Mouse (Mus musculus) stomach, postnatal 0 days (tissue): Measurements from ENCODE around the gene Ndrg4. TPM values are rescaled to one million over a fixed set of nuclear protein-coding genes. Genes with fewer than 3 reads are reported as not detected.

Experiments
- ATAC-seq: fragments of 200-750 bp; cut with Nextera tagmentation; 2 replicates; pipeline ENCODE4 v1.8.0; 2017; ENCODE audit not compliant: low FRiP score, low TSS enrichment
- DNase-seq: peaks from one replicate; pipeline ENCODE4 v3.0.0-alpha.2; 2016; ENCODE audit warnings: low spot score
- H3K27ac ChIP-seq: fragments of 300-500 bp; sonication (generic); replicated peaks from 2 replicates; pipeline ENCODE4 v1.5.1; 2014; ENCODE audit warnings: mild to moderate bottlenecking, control low read depth
- H3K27me3 ChIP-seq: fragments of 300-500 bp; sonication (generic); 2 replicates; pipeline ENCODE4 v1.6.1; 2014; ENCODE audit warnings: low read length; ENCODE audit not compliant: control insufficient read depth, insufficient read depth
- H3K36me3 ChIP-seq: fragments of 300-500 bp; sonication (generic); 2 replicates; pipeline ENCODE4 v1.6.1; 2014; ENCODE audit warnings: low read length, mixed read lengths; ENCODE audit not compliant: control insufficient read depth, insufficient read depth
- H3K4me1 ChIP-seq: fragments of 300-500 bp; sonication (generic); replicated peaks from 2 replicates; pipeline ENCODE4 v1.6.1; 2014; ENCODE audit warnings: antibody characterized with exemption; ENCODE audit not compliant: control insufficient read depth, insufficient read depth
- H3K4me2 ChIP-seq: fragments of 300-500 bp; sonication (generic); replicated peaks from 2 replicates; pipeline ENCODE4 v1.6.1; 2014; ENCODE audit warnings: low read depth, mild to moderate bottlenecking, control low read depth, moderate library complexity
- H3K4me3 ChIP-seq: fragments of 300-500 bp; sonication (generic); 2 replicates; pipeline ENCODE4 v1.5.1; 2014; ENCODE audit warnings: low read depth, low read length, control low read depth
- H3K9ac ChIP-seq: fragments of 300-500 bp; sonication (generic); 2 replicates; pipeline ENCODE4 v1.6.1; 2014; ENCODE audit warnings: mild to moderate bottlenecking, low read length, control low read depth, mixed read lengths
- H3K9me3 ChIP-seq: fragments of 300-500 bp; sonication (generic); 2 replicates; pipeline ENCODE4 v1.6.1; 2016; ENCODE audit warnings: low read length; ENCODE audit not compliant: control insufficient read depth
- CTCF ChIP-seq: IDR thresholded peaks from 2 replicates; pipeline ENCODE4 v1.5.1; 2016; ENCODE audit warnings: antibody characterized with exemption, low read depth, mild to moderate bottlenecking, moderate library complexity
- EP300 ChIP-seq: optimal IDR thresholded peaks from 2 replicates; pipeline ENCODE3; 2016; ENCODE audit warnings: antibody characterized with exemption
- WGBS: fragments of 180-500 bp; shearing (Covaris S2); extraction: QIAGEN DNeasy Blood & Tissue Kit; methylation state at CpG from one replicate; pipeline ENCODE4 v1.1.7; 2014; 5-methylcytosine and 5-hydroxymethylcytosine counted together
- polyA plus RNA-seq: library from polyadenylated mRNA; unstranded; fragments of >200 nt; fragmentation: Nextera tagmentation; extraction: Ambion mirVana; gene quantifications from 2 replicates; pipeline ENCODE4 v1.2.1, GENCODE M21; 2015

The Ndrg4 gene
- polyA plus RNA-seq, 1 experiment from 2014 or later: 17.1 TPM

- H3K9me3 ChIP-seq: no peaks in the 10 kb centered on the region
- no peaks in the 10 kb centered on the region for H3K4me1 ChIP-seq
- H3K4me3 ChIP-seq: no peak overlapping the region
- no peak for DNase-seq
- H3K36me3 ChIP-seq: no peaks in the 10 kb centered on the region
- no peak for TF ChIP-seq EP300
- no peak for TF ChIP-seq CTCF
- no peak overlapping the region for H3K9ac ChIP-seq
- no peak for ATAC-seq
- no peaks in the 10 kb centered on the region for H3K27me3 ChIP-seq
- H3K27ac ChIP-seq: no peak overlapping the region
- WGBS: 33% methylated on average over 6 of the region's 6 CpGs
- H3K4me2 ChIP-seq: no peak overlapping the region
Observed at GRCm38 (mm10) chr8:95694631-95695030, 17.9 kb downstream of the Ndrg4 start.

- no peak overlapping the region for H3K4me3 ChIP-seq
- H3K4me2 ChIP-seq: no peak overlapping the region
- H3K27me3 ChIP-seq: no peaks in the 10 kb centered on the region
- no peak for DNase-seq
- no peak overlapping the region for H3K27ac ChIP-seq
- TF ChIP-seq CTCF: no peak
- no peak for TF ChIP-seq EP300
- 39% methylated on average over 8 of the region's 8 CpGs for WGBS
- no peaks in the 10 kb centered on the region for H3K4me1 ChIP-seq
- H3K9ac ChIP-seq: no peak overlapping the region
- no peak for ATAC-seq
- H3K9me3 ChIP-seq: no peaks in the 10 kb centered on the region
- no peaks in the 10 kb centered on the region for H3K36me3 ChIP-seq
Observed at GRCm38 (mm10) chr8:95696661-95697060, 19.9 kb downstream of the Ndrg4 start.

- H3K4me3 ChIP-seq: no peak overlapping the region
- DNase-seq (peak; percentile 85), ATAC-seq (peak; percentile 58; the same call in 1 of the 2 replicates)
- no peak overlapping the region for H3K9ac ChIP-seq
- H3K27me3 ChIP-seq: no peaks in the 10 kb centered on the region
- no peak overlapping the region for H3K4me2 ChIP-seq
- no peak for TF ChIP-seq EP300
- TF ChIP-seq CTCF: peak; percentile 97
- H3K27ac ChIP-seq: no peak overlapping the region
- no peaks in the 10 kb centered on the region for H3K4me1 ChIP-seq
- no peaks in the 10 kb centered on the region for H3K36me3 ChIP-seq
- H3K9me3 ChIP-seq: no peaks in the 10 kb centered on the region
- WGBS: under 1% methylated on average over 11 of the region's 11 CpGs
Observed at GRCm38 (mm10) chr8:95697128-95697527, 20.3 kb downstream of the Ndrg4 start.

- ATAC-seq (no peak), DNase-seq (no peak)
- no peak overlapping the region for H3K4me2 ChIP-seq
- H3K36me3 ChIP-seq: no peaks in the 10 kb centered on the region
- no peak overlapping the region for H3K4me3 ChIP-seq
- no peaks in the 10 kb centered on the region for H3K27me3 ChIP-seq
- H3K27ac ChIP-seq: no peak overlapping the region
- no peaks in the 10 kb centered on the region for H3K9me3 ChIP-seq
- WGBS: 36% methylated on average over 6 of the region's 6 CpGs
- TF ChIP-seq EP300 (no peak), CTCF (no peak)
- H3K4me1 ChIP-seq: no peaks in the 10 kb centered on the region
- H3K9ac ChIP-seq: no peak overlapping the region
Observed at GRCm38 (mm10) chr8:95698179-95698578, 21.4 kb downstream of the Ndrg4 start.

GRCm38 (mm10) chr8:95700282-95700681, 23.5 kb downstream of the Ndrg4 start:
- Histone ChIP-seq H3K27ac (no peak overlapping the region), H3K4me1 (no peaks in the 10 kb centered on the region), H3K9me3 (no peaks in the 10 kb centered on the region), H3K27me3 (no peaks in the 10 kb centered on the region), H3K9ac (no peak overlapping the region), H3K36me3 (no peaks in the 10 kb centered on the region), H3K4me3 (no peak overlapping the region), H3K4me2 (no peak overlapping the region)
- 65% methylated on average over 9 of the region's 9 CpGs for WGBS
- TF ChIP-seq EP300: no peak
- no peak for TF ChIP-seq CTCF
- ATAC-seq: no peak
- DNase-seq: no peak

DNA sequence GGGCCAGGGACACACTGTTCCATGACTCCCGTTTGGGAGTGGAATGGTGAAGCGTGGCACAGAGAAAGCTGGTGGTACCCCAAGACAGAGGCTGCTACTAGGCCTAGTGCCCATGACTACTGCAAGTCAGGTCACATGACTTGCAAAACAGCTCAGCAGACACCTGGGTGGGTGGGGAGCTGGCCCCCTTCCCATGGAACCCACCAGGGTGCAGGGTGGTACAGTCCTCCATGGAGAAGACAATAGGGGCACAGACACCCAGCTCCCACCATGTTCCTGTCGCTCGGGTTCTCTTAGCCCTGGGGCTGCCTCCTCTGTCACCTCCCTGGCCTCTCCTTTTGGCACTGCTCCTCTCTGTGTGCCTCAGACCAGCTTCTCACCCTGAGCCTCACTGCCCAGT, 25.0 kb downstream of the Ndrg4 start:
- H3K9me3 ChIP-seq: no peaks in the 10 kb centered on the region
- H3K4me2 ChIP-seq: no peak overlapping the region
- H3K27ac ChIP-seq: no peak overlapping the region
- no peaks in the 10 kb centered on the region for H3K27me3 ChIP-seq
- H3K9ac ChIP-seq: no peak overlapping the region
- 79% methylated on average over 4 of the region's 4 CpGs for WGBS
- H3K4me1 ChIP-seq: no peaks in the 10 kb centered on the region
- TF ChIP-seq EP300: no peak
- no peak for TF ChIP-seq CTCF
- ATAC-seq (no peak), DNase-seq (no peak)
- no peaks in the 10 kb centered on the region; the same call in 1 of the 2 replicates for H3K36me3 ChIP-seq
- no peak overlapping the region for H3K4me3 ChIP-seq
